Mouse (Mus musculus) megakaryocyte, adult 5-6 weeks (primary cell): ENCODE measurements at regions not wholly inside any gene's neighbourhood (a gene's known extent, or its start where the extent isn't known, plus 50 kb on each side); places are given as distances from the start of the nearest gene placed in this dataset.
"Not testable (repeated sequence)": the region's sequence is repeated elsewhere in the genome, so short reads cannot be mapped to it uniquely, and the experiment has no call there.

Experiments used
- ATAC-seq: 2 replicates; pipeline ENCODE4 v1.8.0; 2016; ENCODE audit warnings: mild to moderate bottlenecking, inconsistent platforms; ENCODE audit not compliant: poor library complexity, severe bottlenecking

DNA sequence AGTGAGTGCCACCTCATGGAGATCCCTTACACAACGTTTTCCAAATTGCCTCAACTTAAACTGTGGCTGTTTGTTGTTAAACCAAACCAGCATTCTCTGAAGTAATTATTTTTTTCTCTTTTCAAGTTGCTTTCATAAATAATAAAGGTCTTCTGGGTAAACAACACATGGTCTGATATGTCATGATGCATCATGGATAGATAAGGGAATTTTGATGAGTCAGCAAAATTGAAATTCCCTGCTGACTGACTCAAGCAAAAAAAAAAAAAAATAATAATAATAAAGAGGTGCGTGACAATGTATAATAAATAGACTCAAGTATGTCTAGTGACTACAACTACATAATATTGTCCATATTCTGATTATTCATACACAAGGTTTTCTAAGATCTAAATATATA is 201.8 kb downstream of the Adgb start:
- no peak for ATAC-seq

DNA sequence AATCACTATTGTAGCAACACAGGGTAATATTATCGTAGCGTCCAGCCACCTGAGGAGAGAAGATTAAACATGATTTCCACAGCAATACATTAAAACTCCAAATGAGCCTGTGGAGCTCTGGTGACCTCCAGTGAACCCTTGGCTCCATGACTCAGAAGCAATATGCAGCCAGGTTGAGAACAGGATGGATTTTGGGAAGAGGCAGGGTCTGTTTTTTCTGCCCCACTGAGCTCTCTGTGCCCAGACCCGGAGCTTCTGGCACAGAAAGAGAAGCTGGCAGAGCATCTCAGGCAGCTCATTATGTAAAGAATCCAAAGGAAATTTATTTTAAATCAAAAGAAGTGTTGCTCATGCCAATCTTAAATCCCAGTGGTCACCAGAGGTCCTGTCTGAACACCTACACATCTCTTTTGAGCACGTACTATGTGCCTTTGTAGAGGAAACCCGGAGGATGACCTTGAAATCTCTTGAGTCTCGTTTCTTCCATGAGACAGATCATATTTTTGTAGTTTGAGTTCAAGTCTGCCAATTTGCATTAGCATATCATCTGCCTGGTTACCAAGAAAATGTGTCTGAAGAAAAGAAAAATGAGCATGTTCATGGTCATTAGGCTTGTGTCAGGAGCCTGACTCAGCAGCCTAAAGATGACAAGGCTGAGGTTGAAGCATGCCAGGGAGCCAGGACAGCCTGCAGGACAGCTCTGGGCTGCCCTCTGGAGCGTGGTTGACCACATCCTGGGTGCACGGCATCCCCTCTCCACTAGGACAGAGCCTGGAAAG is 219.4 kb downstream of the Adgb start:
- peak; percentile 38; the same call in 1 of the 2 replicates for ATAC-seq

DNA sequence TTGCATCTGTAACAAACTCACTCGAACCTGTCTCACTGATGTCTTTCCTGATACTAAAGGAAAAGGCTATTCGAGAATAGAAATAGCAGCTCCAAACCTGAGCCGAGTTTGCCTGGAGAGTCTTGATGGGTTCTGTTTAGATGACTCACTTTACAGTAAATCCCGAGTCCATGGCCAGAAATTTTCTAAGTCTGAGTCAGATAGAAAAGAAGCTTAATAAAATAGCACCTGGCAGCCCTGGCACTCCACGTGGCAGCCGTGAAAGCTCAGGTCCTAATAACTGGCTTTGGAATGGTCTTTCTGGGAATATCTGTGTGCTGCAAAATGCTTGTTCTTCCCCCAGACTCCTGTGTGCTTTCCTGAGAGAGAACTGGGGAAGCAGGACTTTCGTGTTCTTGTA is 220.0 kb downstream of the Adgb start:
- ATAC-seq: no peak

DNA sequence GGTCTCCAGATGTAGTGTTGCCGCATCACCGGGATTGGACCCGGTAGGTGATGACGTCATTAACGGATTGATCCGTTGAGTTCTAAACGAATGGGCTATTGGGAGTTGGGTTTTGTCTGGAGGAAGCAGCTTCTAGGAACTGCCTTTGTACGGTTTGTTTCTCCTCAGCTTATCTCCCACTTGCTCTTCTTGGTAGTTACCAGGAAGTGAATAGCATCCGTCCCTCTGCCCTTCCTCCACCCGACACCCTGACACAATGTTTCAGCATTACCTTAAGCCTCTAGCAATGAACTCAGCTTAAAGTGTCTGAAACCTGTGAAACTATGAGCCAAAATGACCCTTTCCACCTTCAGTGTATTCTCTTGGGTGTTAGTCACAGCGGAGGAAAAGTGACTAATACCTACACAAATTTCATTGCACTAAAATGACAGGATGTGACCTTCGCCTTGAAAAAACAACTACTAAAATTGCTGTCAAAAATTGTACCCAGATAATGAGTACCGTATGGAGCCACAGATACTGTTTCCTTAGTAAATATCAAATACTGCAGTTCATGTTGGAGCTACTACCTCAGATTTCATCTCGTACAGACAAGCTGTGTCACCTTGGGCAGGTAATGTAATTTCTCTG is 237.1 kb downstream of the Adgb start:
- ATAC-seq: no peak

DNA sequence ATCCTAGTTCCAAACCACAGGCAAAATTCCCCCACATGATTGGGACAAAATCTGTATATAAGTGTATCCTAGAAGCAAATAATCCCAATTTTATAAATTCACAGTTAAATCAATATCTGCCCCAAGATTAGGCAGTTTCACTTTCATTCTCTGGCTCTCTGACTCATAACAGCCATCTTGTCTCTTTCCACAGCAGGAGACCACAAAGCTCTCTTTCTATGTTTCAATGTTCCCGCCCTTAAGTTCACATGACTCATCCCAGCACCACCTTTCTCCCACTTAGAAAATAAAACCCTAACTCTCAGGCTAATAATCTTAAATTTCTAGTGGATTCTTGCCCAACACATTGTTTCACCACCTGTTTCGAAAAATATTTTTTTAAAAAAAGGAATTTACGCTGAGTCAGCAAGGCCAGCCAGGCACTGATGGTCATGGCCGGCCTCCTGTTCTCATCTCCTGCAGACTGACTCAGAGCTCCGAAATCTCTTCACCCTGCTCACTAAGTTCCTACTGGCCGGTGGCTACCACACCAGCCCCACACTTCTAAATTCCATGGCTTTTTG is 247.5 kb downstream of the Adgb start:
- no peak for ATAC-seq

DNA sequence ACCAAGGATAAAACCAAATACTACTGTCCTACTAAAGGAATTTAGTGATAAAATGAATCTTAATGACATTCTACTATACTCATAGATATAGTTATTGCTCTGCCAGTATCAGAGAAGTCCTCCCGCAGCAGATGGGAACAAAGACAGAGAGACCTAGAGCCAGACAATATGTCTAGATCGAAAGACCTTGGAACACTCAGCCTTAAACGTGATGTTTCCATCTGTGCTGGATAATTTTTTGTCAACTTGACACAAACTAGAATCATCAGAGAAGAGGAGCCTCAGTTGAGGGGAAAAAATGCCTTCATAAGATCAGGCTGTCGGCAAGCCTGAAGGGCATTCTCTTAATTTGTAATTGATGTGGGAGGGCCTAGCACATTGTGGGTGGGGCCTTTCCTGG is 252.4 kb downstream of the Adgb start:
- no peak for ATAC-seq

DNA sequence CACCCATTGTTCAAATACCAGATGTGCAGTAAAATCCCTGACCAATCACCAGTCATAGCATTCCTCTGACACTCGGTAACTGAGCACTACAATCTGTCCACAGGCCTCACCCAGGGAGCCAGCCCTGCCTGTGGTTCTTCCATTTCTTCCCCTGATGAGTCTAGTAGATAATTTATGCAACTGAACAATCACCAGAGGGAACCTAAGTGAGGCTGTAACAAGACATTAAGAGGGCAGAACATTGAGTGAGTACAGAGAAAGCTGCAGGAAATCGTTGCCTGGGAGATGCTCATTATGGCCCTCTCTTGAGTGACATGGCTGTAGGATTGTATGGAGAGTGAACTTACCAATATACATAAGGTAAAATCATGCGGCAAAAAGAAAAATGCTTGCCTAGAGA is 255.2 kb downstream of the Adgb start:
- ATAC-seq: no peak

DNA sequence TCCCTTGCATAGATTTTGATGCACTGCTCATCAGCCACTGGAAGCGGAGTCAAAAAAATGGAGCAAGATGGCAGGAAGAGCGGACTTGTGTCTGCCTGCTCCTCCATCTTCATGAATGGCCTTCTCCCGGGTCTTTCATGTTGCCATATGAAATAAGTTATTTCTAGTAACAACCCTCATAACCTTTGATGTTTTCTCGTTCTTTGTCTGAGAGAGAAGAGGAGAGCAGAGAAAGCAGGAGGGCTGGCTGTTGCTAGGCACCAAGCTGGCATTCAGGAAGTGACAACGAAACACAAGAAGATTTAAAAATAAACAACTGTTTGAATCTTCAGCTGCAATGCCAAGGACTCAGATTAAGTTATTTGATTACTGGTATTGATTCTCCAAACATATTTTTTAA is 256.8 kb downstream of the Adgb start:
- no peak for ATAC-seq

DNA sequence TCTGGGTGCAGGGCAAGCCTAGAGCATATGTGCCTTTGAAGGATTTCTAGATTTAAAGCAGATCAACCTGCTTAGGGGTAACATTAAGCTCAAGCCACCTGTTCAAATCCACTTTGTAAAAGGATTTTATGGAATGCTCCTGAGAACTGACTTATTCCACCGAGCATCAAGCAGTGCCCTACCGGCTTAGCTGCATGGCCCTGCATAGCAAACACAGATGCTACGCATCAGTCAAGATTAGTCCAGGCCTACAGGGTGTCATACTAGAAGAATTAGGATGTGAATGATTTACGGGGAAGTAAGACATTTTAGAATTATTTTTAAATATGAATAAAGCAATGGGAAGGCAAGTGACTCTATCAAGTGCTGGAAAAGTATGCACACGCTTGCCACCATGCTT is 263.8 kb downstream of the Adgb start:
- ATAC-seq: no peak

DNA sequence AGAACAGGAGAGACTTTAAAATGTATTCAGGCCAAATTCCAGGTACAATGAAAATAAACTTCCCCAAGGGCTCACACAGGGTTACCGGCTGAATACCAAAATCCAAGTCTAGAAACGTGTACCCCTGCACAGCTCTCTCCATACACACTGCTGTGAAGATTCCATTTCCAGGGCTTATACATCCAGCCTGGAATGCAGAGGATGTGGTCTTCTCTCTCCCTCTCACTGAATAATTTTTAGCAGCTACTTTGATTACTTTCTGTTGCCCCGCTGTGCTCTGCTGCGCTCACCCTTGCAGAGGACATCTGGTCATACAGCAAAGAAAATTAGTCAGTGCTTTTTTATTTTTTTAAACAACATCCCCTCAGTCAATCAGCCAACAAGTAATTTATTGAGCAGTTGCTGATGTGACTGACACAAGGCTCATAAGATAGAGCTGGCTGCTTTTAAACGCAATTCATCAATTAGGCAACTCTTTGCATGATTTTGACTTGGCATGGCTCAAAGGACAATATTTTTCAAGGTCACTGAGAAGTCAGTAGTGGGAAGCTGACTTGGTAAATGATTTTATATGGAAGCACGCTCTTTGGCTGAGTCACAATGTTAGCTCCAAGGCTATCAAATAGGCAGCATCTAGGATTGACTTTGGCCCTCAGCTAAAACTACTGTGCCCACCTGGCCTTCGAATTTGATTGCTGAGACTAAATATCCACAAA is 266.2 kb downstream of the Adgb start:
- no peak for ATAC-seq

DNA sequence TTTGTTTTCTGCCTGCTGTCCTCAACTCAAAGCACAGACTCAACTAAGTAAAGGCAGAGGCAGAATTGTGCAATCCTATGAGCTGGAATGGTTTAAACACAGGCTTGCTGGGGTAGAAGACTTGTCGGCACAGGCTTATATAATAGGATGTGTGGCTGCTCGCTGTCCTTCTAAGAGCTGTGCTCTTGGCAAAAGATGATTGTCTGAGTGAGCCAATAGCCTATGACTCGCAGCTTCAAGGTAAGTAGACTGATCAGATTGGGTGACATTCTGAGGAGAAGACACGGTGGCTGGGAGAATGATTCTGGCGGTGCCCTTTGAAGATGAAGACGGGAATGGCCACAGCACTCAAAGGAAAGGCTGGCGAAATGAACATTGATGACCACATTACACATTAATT is 268.1 kb downstream of the Adgb start:
- ATAC-seq: no peak

DNA sequence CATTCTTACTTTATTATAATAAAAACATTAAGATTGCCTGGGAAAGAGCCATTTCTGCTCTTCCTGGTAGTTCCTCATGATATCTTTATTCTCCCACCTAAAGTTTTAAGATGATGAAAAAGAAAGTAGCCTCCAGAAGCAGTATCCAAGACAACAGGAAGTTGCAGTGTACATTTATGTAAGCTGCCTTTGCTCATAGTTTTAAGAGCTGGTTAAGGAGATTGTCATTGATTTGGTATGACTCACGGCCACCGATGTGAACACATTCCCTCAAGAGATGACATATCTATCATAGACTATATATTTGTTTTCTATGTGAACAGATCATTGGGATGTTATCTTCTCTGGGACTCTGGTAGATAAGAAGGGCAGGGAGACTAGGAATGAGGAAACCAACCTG is 281.8 kb downstream of the Adgb start:
- ATAC-seq: no peak

DNA sequence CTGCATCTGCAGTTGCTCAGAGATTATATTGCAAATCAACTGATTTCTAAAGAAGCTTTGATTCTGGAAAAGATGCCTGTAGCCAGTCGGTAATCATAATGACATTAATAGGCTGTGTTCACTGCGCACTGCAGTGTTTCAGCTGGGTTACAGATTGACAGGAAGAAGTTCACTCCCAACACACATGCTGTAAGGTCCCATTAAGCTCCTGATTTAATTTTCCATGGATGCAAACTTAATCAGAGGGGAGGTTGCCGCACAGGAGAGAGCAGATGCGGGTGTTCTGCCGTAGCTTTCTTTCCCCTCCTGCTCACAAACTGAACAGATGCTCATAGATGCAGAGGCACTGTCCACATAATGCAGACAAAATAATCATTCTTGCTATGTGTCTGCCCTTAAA is 284.0 kb downstream of the Adgb start:
- ATAC-seq: no peak

DNA sequence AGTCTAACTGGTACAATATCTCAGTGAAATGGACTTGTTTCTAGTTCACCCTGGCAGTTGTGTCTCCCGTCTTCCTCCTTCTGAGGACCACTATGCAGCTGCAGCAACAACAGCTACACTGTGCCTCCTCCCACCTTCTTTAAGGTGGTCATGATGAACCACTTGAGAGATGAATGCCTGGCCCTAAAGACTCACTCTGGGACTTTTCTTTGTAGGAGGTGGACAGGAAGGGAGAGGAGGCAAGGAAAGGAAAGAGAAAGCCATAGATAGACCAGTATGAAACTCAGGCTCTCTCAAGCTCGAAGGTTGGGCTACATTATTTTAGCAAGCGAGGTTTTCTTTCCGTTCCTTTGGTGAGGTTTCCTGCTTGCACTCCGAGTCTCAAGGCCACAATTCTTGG is 285.4 kb downstream of the Adgb start:
- no peak for ATAC-seq

DNA sequence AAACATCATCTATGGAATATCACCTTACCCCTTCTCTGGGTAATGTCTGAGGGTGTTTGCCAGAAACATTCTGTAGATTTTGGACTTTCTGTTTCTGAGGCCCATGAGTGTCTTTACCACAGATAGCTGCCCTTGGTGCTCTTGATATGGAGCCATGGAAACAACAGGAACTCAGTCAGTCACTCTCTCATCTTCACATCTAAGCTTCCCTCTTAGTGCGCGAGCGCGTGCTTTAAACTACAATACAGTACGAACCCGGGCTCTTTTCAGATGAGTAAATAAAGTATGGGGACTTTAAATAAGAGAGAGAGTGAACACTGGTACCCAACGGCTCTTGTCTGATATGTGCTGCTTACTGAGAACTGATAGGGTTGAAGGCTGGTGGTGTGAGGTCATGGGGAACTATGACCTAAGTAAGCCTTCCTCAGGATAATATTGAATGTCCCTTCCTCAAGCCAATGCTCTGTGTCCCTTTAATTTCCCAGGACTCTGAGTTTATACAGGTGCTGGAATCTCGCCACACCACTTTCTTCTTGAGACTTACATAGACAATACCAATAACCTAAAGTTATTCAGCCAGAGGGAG is 284.5 kb upstream of the Stxbp5 start:
- no peak for ATAC-seq

DNA sequence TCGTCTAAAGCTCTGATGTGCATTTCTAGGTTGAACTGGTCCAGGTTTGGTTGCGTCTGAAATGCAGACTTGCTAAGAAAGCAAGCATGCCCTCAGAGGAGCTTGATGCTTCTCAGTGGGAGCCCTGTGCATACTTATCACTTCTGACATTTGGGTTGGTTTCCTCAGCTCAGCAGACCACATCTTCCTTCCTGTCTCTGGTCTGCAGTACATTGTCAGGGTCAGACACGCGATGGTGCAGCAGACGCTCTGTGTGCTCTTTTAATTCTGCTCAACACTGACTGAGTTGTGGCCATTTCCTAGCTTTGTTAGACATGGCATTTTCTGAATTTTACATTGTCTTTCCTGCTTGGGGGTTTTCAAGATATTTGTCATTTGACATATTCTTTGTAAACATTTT is 283.5 kb upstream of the Stxbp5 start:
- ATAC-seq: peak; percentile 86

DNA sequence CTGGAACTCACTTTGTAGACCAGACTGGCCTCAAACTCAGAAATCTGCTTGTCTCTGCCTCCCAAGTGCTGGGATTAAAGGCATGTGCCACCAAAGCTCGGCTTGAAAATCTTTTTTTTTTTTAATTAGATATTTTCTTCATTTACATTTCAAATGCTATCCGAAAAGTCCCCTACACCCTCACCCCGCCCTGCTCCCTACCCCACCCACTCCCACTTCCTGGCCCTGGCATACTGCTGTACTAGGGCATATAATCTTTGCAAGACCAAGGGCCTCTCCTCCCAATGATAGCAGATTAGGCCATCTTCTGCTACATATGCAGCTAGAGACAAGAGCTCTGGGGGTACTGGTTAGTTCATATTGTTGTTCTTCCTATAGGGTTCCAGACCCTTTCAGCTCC is 276.2 kb upstream of the Stxbp5 start:
- not testable (repeated sequence) for ATAC-seq
